Mouse (Mus musculus) layer of hippocampus, postnatal 10 days (tissue): ENCODE data around the gene P2ry2. TPM values are rescaled to one million over a fixed set of nuclear protein-coding genes. Genes with fewer than 3 reads are reported as not detected.
A peak's percentile ranks its signal among the peaks of the same experiment; 100 is the strongest.

ENCODE experiments used
- DNase-seq, 2 experiments: peaks; one replicate each; pipeline ENCODE4 v3.0.0; 2021; ENCODE audit warnings: low spot score in 2 of 2
- long read RNA-seq: library from polyadenylated mRNA; stranded (forward); transcript quantifications from one replicate; pipeline ENCODE4 v2.0.0, GENCODE M21; 2023
- total RNA-seq, 2 experiments: library from RNA; stranded (reverse); gene quantifications; 2 replicates each; pipeline ENCODE4 v1.2.3; 2021

The P2ry2 gene
- total RNA-seq = 1 to 10 TPM; 1.2 to 2.2 TPM
- long read RNA-seq, partial matches to known transcripts = 0 of 1 reads
- long read RNA-seq, other reads (novel, unspliced or antisense) = 0 of 1 reads

DNA sequence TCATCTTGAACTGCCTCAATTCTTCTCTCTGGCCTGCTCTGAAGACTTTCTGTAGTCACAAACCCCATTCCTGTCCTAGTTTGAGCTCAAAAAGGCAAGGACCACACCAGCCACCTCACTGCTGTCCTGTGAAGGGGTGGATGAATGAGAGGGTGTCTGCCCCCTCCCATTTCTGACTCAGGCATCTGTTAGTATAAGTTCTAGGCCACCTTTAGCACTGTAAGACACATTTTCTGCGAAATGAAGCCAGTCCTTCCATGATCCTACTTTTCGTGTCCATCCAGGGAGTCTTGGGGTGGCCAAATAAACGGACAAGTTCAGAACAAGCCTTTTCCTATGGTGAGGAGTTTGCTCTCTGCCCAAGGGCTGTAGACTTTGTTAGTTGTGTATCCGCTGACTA is at the start of gene P2ry2:
TSS of gene P2ry2 (minus strand) at position 326 of the 400 bp plus-strand sequence.
- DNase-seq = no peak

DNA sequence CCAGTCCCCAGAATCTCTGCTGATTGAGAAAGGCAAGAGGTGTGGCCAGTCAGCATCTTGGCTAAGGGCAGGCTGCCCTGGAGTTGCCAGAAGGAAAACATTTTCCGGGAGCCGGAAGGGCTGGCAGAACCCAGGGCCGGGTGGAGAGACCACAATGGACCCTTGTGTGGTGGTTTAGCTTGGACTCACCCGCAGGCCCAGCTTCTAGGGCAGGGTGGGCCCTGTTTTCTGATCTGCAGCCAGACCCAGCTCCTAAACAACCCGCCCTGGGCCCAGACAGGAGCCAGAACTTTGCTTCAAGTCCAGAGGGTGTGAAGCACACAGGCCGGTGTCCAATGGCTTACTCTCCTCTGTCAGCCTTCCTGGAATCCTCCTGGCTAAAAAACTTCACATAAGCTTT is 49.6 kb upstream of the P2ry2 start:
- DNase-seq = peak; percentile 55 to 62

DNA sequence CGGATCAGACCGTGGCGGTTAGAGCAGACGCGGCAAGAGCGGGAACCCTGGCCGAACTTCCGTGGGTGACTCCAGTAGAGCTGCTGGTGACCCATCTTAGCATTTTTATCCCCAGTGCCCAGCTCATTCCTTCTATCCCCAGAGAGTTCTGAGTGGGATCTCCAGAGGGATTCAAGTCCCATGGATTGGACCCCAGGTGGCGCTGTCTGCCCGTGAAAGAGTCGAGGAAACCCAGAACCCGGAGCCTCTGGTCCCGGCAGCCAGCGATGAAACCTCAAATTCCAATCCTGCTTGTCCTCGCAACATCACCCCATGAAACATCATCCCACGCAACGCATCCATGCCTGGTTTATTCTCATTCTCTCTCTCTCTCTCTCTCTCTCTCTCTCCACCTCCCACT is 48.7 kb upstream of the P2ry2 start:
- DNase-seq = peak; percentile 95 to 96

DNA sequence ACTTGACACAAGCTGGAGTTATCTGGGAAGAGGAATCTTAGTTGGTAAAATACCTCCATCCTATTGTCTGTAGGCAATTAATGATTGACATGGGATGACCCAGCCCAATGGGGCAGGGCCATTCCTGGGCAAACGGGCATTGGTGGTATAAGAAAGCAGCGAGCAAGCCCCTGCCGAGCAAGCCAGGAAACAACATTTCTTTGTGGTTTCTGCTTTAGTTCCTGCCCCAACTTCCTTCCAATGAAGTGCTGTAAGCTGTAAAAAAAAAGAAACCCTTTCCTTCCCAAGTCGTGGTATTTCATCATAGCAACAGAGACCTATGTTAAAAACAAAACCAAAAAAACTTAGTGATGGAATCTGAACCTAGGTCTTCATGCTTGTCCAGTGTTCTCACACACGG is 47.8 kb upstream of the P2ry2 start:
- DNase-seq = no peak

DNA sequence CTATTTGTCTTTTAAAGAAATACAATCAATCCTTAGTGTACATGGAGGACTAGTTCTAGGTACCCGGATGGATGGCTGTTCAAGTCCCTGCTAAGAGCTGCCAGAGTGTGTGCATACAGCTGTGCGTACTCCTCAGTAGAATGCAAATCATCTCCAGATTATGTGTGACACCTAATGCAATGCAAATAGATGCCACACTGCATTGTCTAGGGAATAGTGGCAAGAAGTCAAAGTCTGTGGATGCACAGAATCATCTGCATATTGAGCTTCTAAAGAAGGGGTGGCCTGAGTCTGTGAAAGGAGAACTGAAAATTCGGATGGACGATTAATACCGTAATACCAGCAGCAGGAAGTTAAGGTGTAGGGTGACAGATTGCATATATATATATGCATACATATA is 46.5 kb upstream of the P2ry2 start:
- DNase-seq = no peak

DNA sequence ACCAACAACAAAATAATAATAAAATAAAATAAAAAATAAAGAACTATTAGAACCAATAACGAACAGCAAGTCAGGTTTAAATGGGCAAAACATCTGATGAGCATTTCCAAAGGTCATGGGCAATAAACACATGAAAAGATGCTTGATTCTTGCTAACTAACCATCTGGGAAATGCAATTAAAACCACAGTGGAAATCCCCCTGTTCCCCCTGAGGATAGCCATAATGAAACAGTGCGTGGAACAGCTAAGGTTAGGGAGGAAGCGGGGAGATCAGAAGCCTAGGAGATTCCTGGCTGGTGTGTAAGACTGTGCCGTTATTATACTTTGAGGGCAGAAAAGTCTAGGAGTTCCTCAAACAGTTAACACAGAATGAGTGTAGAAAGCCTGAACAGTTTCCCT is 44.6 kb upstream of the P2ry2 start:
- no peak for DNase-seq

DNA sequence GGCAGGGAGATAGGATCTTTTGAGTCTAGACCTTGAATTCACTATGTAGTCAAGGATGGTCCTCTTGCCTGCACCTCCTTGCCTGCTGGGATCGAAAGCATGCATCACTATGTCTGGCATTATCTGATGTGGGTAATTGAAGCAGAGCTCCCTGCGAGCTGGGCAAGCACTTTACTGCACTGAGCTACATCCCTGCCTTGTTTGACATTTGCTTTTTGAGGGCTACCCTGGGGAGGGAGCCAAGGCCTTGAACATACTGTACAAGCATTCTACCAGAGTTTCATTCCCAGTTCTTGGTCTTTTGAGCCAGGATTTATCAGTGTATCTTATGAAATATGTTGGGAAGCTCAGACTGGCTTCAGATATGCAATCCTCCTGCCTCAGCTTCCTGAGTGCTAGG is 40.5 kb upstream of the P2ry2 start:
- DNase-seq = no peak

DNA sequence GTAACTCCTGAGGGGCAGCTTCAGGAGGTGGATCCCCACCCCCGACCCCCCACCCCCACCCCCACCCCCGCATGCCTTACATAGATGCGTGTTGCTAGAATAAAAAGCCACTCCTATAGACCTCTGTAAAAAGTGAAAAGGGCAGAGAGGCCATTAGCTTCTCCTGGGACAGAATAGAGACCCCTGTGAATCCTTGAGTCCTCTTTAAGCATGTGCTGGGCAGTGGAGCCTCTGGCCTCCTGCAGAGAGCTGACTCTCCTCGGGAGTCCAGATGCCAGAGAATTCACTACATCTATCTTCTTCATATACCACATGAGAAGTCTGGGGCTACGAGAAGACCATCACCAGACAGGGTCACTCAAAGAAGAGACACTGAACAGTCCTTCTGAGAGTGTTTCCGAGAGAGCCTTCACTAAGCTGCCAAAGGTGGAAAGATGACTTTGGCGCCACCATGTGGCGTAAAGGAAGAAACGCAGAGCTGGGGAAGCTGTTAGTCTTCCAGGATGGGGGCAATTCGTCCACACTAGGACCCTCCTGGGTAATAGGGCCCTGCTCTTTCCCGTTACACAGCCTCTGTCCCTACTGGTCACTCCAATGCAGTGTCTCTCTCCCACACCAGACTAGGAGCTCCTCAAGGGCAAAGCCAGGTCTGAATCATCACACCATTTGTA is 39.0 kb upstream of the P2ry2 start:
- peak; percentile 70 to 79 for DNase-seq

DNA sequence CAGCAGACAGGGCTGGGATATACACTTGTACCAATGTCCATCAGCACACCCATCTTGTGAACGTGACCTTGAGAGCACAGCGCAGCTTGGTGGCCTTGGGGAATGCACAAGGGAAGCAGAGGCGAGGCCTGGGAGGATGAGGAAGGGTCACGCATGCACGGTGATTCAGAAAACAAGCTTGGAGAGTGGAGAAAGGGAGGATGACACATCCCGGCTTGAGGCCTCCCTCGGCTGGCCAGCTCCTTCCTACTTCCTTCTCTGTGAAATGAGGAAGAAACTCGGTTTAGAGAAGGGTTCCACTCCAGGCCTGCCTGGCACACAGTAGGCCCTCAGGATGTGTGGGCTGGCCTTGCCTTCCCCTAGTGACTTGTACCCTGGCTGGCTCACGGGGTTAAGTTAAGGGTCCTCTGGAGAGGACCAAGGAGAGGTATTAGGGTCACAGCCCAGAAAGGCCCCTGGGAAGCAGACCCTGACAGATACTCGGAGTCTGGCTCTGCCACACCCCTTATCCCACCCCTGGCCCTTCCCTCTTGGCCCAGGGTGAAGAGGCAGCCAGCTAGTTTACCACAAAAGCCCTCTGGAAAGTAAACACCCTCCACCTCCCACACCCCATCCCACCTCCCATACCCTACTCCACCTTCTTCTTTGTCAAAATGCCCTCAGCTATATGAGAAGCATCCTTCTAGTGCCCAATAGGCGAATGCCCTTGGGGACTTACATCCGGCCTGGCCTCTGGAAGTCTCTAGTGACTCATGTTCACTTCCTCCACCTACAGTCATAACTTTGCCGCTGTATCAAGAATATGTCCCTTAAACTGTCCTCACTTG is 38.3 kb upstream of the P2ry2 start:
- no peak for DNase-seq

DNA sequence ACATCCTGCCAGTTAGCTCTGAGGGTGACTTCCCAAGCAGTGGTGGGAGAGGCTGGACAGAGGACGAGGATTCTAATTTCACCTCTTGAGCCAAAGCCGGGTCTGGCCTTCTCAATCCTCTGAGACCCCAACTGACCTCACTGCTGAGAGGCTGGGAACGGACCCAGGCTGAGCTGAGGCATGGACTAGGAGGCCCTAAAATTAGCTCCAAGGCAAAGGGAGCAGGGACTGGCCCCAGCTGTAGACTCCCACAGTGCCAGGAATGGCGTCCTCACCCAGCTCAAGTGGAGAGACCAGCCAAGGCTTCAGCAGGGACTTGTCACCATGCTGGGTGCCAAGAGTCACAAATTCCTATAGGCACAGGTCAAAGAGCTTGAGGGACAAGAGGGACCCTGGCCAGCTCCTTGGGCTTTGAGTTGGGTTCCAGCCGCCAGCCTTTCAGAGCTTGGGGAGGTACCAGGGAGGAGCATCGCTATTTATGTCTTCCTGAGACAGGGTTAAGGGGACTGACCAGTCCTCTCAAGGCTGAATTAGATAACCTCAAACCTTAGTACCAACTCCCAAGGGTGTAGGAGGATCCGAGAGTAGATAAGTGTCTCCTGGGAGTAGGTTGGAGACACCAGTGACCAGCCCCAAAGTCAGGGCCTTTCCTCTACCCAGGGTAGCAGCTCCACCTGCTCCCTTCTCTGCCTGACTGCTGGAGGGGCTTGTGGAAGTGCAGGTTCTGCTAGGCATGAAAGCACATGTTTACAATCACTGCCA is 36.8 kb upstream of the P2ry2 start:
- no peak for DNase-seq

DNA sequence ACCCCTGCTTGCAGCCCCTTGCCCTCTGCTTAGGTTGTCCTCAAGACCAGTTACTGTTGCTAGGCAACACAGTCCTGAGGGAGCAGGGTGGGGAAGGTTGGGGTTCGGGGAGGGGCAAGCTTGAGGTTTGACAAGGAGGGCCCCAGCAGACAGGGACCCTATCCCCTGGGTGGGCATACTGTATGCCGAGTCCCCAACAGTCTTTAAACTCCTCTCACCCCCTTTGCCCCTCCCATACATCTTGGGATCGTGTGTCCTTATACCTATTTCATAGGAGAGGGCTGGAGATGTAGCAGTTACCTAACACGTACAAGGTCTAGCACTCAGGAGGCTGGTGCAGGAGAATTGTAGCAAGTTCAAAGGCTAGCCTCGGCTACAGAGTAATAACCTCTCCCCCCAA is 35.6 kb upstream of the P2ry2 start:
- DNase-seq = no peak

DNA sequence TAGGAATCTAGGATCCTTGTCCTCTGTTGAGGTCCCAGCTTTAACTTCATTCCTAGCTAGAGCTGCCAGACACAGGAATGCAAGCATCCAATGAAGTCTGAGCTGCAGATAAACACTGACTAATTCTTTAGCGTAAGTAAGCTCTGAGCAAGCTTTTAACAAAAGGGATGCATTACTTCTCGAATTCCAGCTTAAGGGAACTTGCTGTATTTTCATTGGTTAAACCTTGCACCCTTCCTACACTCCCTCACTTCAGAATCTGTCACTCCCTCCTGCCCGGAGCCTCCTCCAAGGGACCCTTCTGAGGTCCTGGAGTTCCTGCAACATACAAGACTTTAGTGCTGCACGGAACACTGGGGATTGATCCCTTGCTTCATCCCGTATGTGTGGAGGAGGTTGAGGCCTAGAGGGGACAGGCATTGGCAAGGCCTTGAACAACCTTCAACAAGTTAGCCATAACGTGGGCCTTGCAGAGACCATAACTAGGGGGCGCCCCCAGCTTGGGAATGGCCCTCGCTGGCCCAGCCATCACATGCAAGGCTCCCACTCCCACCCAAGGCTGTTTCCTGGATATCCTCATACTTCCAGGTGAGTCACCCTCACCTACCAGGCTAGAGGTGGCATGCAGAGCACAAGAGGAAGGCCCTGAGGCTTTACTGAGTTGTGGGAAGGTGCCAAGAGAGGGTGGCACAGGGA is 31.3 kb upstream of the P2ry2 start:
- no peak for DNase-seq

DNA sequence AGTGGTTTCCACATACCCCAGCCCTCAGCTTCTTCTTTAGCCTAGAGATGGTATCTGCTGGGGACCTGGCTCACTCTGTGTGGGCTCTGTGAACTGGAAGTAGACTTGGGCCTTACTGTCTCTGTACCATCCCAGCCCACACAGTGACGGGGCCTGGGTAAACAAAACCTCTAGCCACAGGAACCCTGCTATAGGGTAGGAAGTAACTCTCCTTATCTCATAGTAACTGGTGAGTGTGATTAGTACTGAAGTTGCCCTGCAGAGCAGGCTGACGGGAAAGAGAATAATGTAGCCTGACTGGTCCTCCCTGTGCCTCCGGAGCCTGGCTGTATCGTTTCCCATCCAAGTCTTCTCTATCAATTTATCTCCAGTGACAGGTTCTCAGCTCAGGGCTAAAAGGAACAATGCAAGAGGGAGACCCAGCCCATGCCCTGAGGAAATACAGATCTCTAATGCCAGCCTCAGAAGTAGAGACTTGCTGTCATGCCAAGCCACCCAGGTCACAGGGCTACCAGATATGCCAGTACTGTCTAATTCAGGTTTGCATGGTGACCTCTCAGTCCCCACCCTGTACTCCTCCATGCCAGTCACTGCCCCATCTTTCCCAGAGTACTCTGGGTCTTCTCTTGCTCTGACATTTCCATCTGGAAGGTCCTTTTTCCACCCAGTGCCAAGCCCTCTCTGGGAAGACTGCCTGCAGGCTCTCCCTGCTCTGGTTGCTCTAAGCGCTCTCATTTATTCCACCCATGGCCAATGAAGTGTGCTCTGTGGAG is 29.5 kb upstream of the P2ry2 start:
- no peak for DNase-seq

DNA sequence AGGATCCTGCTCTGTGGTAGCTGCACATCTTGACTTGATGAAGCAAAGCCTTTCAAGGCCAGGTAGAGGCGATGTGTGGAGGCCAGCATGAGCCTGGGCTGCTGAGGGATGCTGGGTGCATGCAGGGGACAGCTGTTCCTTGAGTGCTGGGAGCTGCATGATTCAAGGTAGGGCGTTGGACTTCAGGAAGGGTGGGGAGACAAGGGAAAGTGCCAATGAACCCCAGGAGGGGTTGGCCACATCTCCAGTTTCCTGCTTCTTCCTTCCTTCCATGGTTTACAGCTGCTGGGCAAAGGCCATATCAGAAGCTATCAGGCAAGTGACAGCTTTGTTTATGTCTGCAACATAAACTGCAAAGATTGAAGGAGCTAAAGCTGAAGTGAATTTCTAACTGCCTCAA is 28.9 kb upstream of the P2ry2 start:
- DNase-seq = no peak

DNA sequence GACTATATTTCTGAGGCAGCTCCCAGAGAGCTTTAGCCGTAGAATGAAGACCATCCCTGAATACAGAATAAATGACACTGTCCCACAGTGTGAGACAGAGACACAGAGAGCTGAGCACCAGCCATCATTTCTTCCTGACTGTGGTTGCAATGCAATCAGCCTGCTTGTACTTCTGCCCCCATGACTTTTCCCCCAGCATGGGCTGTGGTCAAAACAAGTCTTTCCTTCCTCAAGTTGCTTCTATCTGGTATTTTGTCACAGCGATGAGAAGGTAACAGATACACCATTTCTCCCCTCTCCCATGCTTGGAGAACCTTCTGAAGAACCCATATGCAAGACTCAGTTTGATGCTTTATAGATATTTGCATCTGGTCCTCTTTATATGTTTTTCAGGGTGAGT is 20.7 kb upstream of the P2ry2 start:
- DNase-seq = no peak

DNA sequence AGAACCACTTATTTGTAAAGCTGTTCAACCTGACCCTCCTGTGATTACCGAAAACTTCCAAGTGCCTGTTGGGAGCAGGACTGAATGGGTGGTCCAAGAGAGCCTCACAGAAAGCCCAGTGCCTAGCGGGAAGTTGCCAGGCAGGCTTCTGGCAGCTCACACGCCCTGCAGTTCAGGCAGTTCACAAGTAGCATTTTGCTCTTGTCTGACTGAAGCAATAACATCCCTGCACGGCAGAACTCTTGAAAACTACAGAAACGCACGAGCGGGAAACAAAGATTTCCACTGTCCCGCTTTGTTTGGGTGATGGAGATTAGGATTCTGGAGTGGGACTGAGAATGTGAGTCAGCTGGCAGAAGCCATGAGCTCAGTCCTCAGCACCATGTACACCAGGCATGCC is 18.6 kb upstream of the P2ry2 start:
- DNase-seq = no peak

DNA sequence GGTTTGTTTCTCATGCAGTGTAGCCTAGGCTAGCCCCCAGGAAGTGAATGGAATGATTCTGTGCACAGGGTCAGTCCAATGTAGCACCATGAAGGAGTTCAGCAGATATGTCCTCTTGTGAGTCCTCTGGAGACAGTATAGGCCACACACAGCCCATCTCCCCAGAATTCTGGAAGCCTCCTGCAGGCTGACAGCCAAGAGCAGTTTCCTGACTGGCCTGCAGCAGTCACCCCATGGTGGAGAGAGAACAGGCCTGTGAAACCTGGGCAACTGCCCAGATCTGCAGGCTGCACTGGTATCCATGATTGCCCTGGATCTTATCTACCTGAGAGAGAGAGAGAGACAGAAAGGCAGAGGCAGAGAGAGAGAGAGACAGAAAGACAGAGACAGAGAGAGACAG is 18.1 kb upstream of the P2ry2 start:
- DNase-seq = no peak

DNA sequence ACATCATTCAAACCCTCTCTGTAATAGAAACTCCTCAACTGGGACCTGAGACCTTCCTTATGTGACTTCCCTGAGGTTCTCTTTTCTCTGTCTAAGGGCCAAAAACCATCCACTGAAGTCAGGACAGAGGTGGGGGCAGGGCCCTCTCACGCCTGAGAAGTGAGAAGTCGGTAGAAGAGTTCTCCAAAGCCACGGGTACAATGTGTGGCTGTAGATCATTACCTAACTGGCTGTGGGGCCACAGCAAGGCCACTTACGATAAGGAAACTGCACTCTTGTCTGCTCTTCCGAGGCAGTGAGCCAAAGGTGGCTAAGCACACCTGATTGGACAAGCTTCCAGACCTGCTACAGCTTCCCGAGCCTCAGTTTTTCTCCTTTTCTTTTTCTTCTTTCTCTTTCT is 16.8 kb upstream of the P2ry2 start:
- no peak for DNase-seq

DNA sequence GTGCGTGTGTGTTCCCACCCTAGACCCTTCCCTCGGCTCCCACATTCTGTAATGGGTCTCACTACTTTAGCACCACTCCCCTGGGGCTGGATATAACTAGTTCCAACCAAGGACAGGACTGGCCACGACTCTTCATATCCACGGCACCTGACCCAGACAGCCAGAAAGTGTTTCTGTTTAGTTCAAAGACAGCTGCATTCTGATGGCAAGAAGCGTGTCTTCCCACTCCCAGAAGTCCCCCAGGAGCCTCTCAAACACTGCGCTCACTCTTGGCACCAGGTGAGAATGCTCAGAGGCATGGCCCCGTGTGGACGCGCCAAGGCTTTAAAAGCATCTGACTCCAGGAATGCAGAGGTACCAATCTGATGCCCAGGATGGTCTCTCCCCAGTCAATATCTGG is 16.3 kb upstream of the P2ry2 start:
- no peak for DNase-seq

DNA sequence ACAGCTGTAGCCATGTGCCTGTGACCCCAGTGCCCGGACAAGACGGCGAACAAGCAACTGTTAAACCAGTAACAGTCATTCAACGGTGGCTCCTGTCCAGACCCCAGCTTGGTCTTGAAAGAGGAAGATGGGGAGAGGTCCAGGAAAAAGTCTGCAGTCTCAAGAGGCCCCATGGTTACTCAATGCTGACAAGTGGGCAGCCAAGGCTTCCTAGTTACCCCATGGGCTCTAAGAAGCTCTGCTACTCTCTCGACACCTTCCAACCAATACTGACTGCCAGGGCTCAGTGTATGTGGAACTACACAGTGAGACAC is 15.7 kb upstream of the P2ry2 start:
- DNase-seq = no peak
